Mouse (Mus musculus): ENCODE measurements at regions not wholly inside any gene's neighbourhood (a gene's known extent, or its start where the extent isn't known, plus 50 kb on each side); places are given as distances from the start of the nearest gene placed in this dataset.

GRCm38 (mm10) chrX:135079388-135079787 lies 70.4 kb upstream of the Zmat1 start:
- Histone ChIP-seq H3K79me2 (replicated peaks; ENCODE audit: control insufficient read depth, extremely low read depth, insufficient read depth, poor library complexity, severe bottlenecking) (no peaks in the 10 kb centered on the region), H3K4me3 (replicated peaks in 1 of 3; ENCODE audit: low read depth in 2 of 3, low read length in 2 of 3, poor library complexity in 1 of 3) (no peak overlapping the region), H3K9me3 (replicated peaks; ENCODE audit: low read length) (no peaks in the 10 kb centered on the region), H3K36me3 (replicated peaks in 1 of 2; ENCODE audit: control insufficient read depth in 1 of 2, insufficient read depth in 1 of 2, low read length in 1 of 2) (no peaks in the 10 kb centered on the region), H3K4me1 (ENCODE audit: control insufficient read depth in 1 of 2, insufficient read depth in 2 of 2) (no peaks in the 10 kb centered on the region), H3K4me2 (ENCODE audit: insufficient read depth, low read depth, poor library complexity, severe bottlenecking) (no peak overlapping the region), H3K27me3 (replicated peaks) (no peaks in the 10 kb centered on the region), H3K9ac (ENCODE audit: insufficient read depth, low read depth) (no peak overlapping the region), H3K27ac (ENCODE audit: insufficient read depth, low read depth) (no peak overlapping the region; the same call in 1 of the 2 replicates)
- no peak for TF ChIP-seq ZC3H11A (IDR thresholded peaks at IDR 0.05; ENCODE audit: low read depth, low read length)
- no peak for TF ChIP-seq USF2 (conservative IDR thresholded peaks at IDR 0.05; ENCODE audit: low read depth, low read length)
- TF ChIP-seq SMC3 (IDR thresholded peaks at IDR 0.05; ENCODE audit: low read depth, low read length) = no peak
- TF ChIP-seq EP300 (IDR thresholded peaks at IDR 0.05; ENCODE audit: low read length) = no peak
- TF ChIP-seq MAZ (IDR thresholded peaks at IDR 0.05; ENCODE audit: low read depth, low read length) = no peak
- no peak for TF ChIP-seq RCOR1 (conservative IDR thresholded peaks at IDR 0.05; ENCODE audit: low read depth, low read length)
- no peak for TF ChIP-seq ZKSCAN1 (IDR thresholded peaks at IDR 0.05; ENCODE audit: borderline replicate concordance, low read depth, low read length)
- TF ChIP-seq MAX (IDR thresholded peaks at IDR 0.05; ENCODE audit: low read length) = no peak
- no peak for TF ChIP-seq USF1 (IDR thresholded peaks at IDR 0.05; ENCODE audit: low read depth, low read length)
- no peak for TF ChIP-seq MYC (IDR thresholded peaks at IDR 0.05; ENCODE audit: low read depth, low read length)
- no peak for TF ChIP-seq E2F4 (IDR thresholded peaks at IDR 0.05; ENCODE audit: insufficient replicate concordance, low read depth, low read length)
- no peak for TF ChIP-seq MAFK (IDR thresholded peaks at IDR 0.05; ENCODE audit: insufficient replicate concordance, low read length)
- TF ChIP-seq POLR2AphosphoS2 (IDR thresholded peaks at IDR 0.05; ENCODE audit: low read depth, low read length) = no peak
- no peak for TF ChIP-seq TCF12 (IDR thresholded peaks at IDR 0.05; ENCODE audit: low read depth, low read length)
- TF ChIP-seq ZNF384 (IDR thresholded peaks at IDR 0.05; ENCODE audit: low read depth, low read length) = no peak
- TF ChIP-seq MEF2A (IDR thresholded peaks at IDR 0.05; ENCODE audit: borderline replicate concordance, low read depth, low read length) = no peak
- TF ChIP-seq SIN3A (IDR thresholded peaks at IDR 0.05; ENCODE audit: low read length) = no peak
- no peak for TF ChIP-seq MXI1 (IDR thresholded peaks at IDR 0.05; ENCODE audit: low read depth, low read length)
- in situ Hi-C loops (cut with MboI; ENCODE audit: low pct_ligation_motif_present, low pct_unique_long_range_greater_than_20kb, low sequenced_read_pairs) = no loop called here
- dilution Hi-C loops (cut with MboI; ENCODE audit: extremely low pct_ligation_motif_present, extremely low pct_unique_long_range_greater_than_20kb, low sequenced_read_pairs) = no loop called here
- DNase-seq (ENCODE audit: extremely low read depth) = no peak

- Histone ChIP-seq H3K36me3 (replicated peaks in 1 of 2; ENCODE audit: control insufficient read depth in 1 of 2, insufficient read depth in 1 of 2, low read length in 1 of 2) (no peaks in the 10 kb centered on the region), H3K4me3 (replicated peaks in 1 of 3; ENCODE audit: low read depth in 2 of 3, low read length in 2 of 3, poor library complexity in 1 of 3) (no peak overlapping the region), H3K9ac (ENCODE audit: insufficient read depth, low read depth) (no peak overlapping the region), H3K79me2 (replicated peaks; ENCODE audit: control insufficient read depth, extremely low read depth, insufficient read depth, poor library complexity, severe bottlenecking) (no peaks in the 10 kb centered on the region), H3K9me3 (replicated peaks; ENCODE audit: low read length) (no peaks in the 10 kb centered on the region), H3K4me1 (ENCODE audit: control insufficient read depth in 1 of 2, insufficient read depth in 2 of 2) (no peaks in the 10 kb centered on the region), H3K27me3 (replicated peaks) (no peaks in the 10 kb centered on the region), H3K27ac (ENCODE audit: insufficient read depth, low read depth) (no peak overlapping the region), H3K4me2 (ENCODE audit: insufficient read depth, low read depth, poor library complexity, severe bottlenecking) (no peak overlapping the region)
- TF ChIP-seq MYC (IDR thresholded peaks at IDR 0.05; ENCODE audit: low read depth, low read length) = no peak
- no peak for TF ChIP-seq ZNF384 (IDR thresholded peaks at IDR 0.05; ENCODE audit: low read depth, low read length)
- TF ChIP-seq NRF1 (IDR thresholded peaks at IDR 0.05; ENCODE audit: low read depth, low read length) = no peak
- TF ChIP-seq RCOR1 (conservative IDR thresholded peaks at IDR 0.05; ENCODE audit: low read depth, low read length) = no peak
- no peak for TF ChIP-seq ZC3H11A (IDR thresholded peaks at IDR 0.05; ENCODE audit: low read depth, low read length)
- no peak for TF ChIP-seq KAT2A (IDR thresholded peaks at IDR 0.05; ENCODE audit: insufficient replicate concordance, low read length)
- TF ChIP-seq USF1 (IDR thresholded peaks at IDR 0.05; ENCODE audit: low read depth, low read length) = no peak
- TF ChIP-seq ZMIZ1 (IDR thresholded peaks at IDR 0.05; ENCODE audit: low read depth, low read length) = no peak
- no peak for TF ChIP-seq MAX (IDR thresholded peaks at IDR 0.05; ENCODE audit: low read length)
- dilution Hi-C loops (cut with MboI; ENCODE audit: extremely low pct_ligation_motif_present, extremely low pct_unique_long_range_greater_than_20kb, low sequenced_read_pairs) (no loop called here), in situ Hi-C loops (cut with MboI; ENCODE audit: low pct_ligation_motif_present, low pct_unique_long_range_greater_than_20kb, low sequenced_read_pairs) (no loop called here)
- no peak for DNase-seq (ENCODE audit: extremely low read depth)
Observed at GRCm38 (mm10) chrX:135075903-135076302, 66.9 kb upstream of the Zmat1 start.
